Mouse (Mus musculus): ENCODE data around the gene Tbcb.

GRCm38 (mm10) chr7:30278911-30279310 lies 46.8 kb upstream of the Tbcb start:
- TF ChIP-seq CTCF (IDR thresholded peaks at IDR 0.05; ENCODE audit: borderline replicate concordance, insufficient read depth, low read length), result no peak
- no peak for TF ChIP-seq POLR2A (IDR thresholded peaks at IDR 0.05; ENCODE audit: low read depth, low read length)
